Mouse (Mus musculus): ENCODE data around the gene Smim26. TPM values are rescaled to one million over a fixed set of nuclear protein-coding genes. Genes with fewer than 3 reads are reported as not detected.

The Smim26 gene
- total and polyA plus RNA-seq, 2 experiments from 2014 or later: 19.1 to 72.2 TPM

DNA sequence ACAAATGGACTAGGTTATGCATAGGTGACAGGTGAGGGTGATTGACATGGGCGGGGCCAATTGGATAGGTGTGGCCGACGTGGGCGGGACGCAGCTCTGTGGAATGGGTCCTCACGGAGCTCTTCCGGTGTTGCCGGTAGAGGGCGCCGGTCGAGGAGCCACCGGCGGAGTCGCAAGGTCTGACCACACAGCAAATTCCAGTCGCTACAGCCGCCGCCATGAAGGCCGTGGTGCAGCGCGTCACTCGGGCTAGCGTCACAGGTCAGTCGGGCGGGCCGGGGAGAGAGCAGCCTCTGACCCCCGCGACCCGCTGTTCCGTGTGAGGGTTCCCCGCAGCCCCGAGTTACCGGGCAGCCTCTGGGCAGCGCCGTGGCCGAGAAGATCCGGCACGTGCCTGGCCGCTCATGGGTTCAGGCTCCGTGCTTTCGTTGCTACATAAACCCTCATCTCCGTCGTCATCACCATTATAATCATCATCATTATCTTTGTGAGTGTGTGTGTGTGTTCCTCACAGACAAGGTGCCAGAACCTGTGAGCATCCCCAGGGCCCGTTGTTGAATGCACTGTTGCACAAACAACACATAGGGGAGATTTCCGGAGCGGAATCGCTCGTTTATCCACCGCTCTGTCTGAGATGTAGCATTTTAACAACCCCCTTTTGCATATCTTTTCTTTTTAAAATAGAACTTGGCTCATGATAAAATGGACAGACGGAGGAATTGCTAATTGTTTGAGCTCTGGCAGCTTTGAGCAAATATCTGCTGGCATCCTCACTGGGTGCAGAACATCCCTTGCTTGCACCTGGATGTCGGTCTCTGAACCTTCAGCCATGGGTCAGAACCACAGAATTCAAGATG, 6.2 kb downstream of the Smim26 start, which contains the start of gene Dtd1:
Gene Dtd1 (plus strand): TSS at position 67 of the 857 bp plus-strand sequence.
- Histone ChIP-seq H3K9ac (replicated peaks; ENCODE audit: low read length, poor library complexity, severe bottlenecking) (peak within 1 kb of the TSS; percentile 79), H3K4me2 (ENCODE audit: low read depth, low read length, poor library complexity, severe bottlenecking) (peak within 1 kb of the TSS; percentile 53), H3K9me3 (ENCODE audit: low read length) (no peaks in the 10 kb centered on the region), H3K4me3 (ENCODE audit: low read depth, low read length) (peak within 1 kb of the TSS; percentile 51), H3K36me3 (ENCODE audit: insufficient read depth, low read length) (no peaks in the 10 kb centered on the region; the same call in 1 of the 2 replicates), H3K27me3 (ENCODE audit: insufficient read depth, low read length) (no peaks in the 10 kb centered on the region), H3K27ac (ENCODE audit: low read depth, low read length) (peak within 1 kb of the TSS; percentile 77), H3K4me1 (ENCODE audit: insufficient read depth, low read length) (no peaks in the 10 kb centered on the region)
- TF ChIP-seq CTCF (IDR thresholded peaks at IDR 0.05): peak; percentile 88
- 2% methylated on average over 50 of the region's 50 CpGs for WGBS
- ATAC-seq (ENCODE audit: low FRiP score) (peak; percentile 90), DNase-seq (ENCODE audit: low spot score) (peak; percentile 88)

DNA sequence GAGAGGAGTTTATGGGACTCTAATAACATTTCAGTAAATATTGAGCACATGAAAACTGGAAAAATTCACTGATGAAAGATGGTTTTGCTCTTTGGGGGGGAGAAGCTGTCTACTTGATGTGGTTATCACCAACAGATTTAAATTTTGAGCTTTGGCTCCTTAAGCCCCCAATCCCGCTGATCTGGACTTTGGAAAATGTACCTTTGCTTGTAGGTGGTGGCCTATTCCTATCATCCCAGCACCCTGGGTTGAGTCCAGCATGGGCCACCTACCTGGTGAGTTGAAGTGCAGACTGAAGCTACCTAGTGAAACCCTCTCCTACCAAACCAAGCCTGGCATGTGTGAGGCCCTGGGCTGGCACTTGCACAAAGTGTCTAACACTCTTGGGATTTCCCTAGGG, 7.7 kb downstream of the Smim26 start:
- Histone ChIP-seq H3K4me3 (ENCODE audit: low read depth, low read length) (no peak overlapping the region), H3K9me3 (ENCODE audit: low read length) (no peaks in the 10 kb centered on the region), H3K27me3 (ENCODE audit: insufficient read depth, low read length) (no peaks in the 10 kb centered on the region), H3K36me3 (ENCODE audit: insufficient read depth, low read length) (peaks cover 3% of the 10 kb centered on the region; the same call in 1 of the 2 replicates), H3K27ac (ENCODE audit: low read depth, low read length) (no peak overlapping the region), H3K4me1 (ENCODE audit: insufficient read depth, low read length) (no peaks in the 10 kb centered on the region), H3K9ac (replicated peaks; ENCODE audit: low read length, poor library complexity, severe bottlenecking) (no peak overlapping the region), H3K4me2 (ENCODE audit: low read depth, low read length, poor library complexity, severe bottlenecking) (no peak overlapping the region)
- no peak for DNase-seq (ENCODE audit: low spot score)
- WGBS: 96% methylated on average over 1 of the region's 1 CpGs
- ATAC-seq (ENCODE audit: low FRiP score): no peak
- no peak for TF ChIP-seq CTCF (IDR thresholded peaks at IDR 0.05)

DNA sequence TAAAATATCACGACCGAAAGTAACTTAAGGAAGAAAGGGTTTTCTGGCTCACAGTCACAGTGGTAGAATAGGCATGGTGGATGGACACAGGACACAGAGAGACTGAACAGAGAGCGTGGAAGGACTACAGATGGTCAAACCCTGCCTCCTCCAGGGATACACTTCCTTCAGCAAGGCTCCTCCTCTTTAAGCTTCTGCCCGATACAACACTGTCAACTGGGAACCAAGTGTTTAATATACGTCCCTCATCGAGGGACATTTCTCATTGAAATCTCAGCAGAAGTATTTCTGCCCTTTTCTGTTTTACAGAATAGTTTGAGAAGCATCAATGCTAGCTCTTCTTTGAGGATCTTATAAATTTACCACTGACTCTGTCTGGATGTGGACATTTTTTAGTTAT, 20.1 kb downstream of the Smim26 start:
- DNase-seq (ENCODE audit: low spot score): no peak
- no peak for ATAC-seq (ENCODE audit: low FRiP score)
- H3K4me2 ChIP-seq (ENCODE audit: low read depth, low read length, poor library complexity, severe bottlenecking): no peak overlapping the region
- H3K27ac ChIP-seq (ENCODE audit: low read depth, low read length): no peak overlapping the region
- no peaks in the 10 kb centered on the region for H3K27me3 ChIP-seq (ENCODE audit: insufficient read depth, low read length)
- WGBS: 96% methylated on average over 6 of the region's 6 CpGs
- H3K4me3 ChIP-seq (ENCODE audit: low read depth, low read length): no peak overlapping the region
- no peak overlapping the region for H3K9ac ChIP-seq (replicated peaks; ENCODE audit: low read length, poor library complexity, severe bottlenecking)
- TF ChIP-seq CTCF (IDR thresholded peaks at IDR 0.05): no peak
- no peaks in the 10 kb centered on the region for H3K9me3 ChIP-seq (ENCODE audit: low read length)
- H3K36me3 ChIP-seq (ENCODE audit: insufficient read depth, low read length): 0 out of 2 replicates have a peak, but pooled peaks cover under 1% of the 10 kb centered on the region
- H3K4me1 ChIP-seq (ENCODE audit: insufficient read depth, low read length): no peaks in the 10 kb centered on the region

DNA sequence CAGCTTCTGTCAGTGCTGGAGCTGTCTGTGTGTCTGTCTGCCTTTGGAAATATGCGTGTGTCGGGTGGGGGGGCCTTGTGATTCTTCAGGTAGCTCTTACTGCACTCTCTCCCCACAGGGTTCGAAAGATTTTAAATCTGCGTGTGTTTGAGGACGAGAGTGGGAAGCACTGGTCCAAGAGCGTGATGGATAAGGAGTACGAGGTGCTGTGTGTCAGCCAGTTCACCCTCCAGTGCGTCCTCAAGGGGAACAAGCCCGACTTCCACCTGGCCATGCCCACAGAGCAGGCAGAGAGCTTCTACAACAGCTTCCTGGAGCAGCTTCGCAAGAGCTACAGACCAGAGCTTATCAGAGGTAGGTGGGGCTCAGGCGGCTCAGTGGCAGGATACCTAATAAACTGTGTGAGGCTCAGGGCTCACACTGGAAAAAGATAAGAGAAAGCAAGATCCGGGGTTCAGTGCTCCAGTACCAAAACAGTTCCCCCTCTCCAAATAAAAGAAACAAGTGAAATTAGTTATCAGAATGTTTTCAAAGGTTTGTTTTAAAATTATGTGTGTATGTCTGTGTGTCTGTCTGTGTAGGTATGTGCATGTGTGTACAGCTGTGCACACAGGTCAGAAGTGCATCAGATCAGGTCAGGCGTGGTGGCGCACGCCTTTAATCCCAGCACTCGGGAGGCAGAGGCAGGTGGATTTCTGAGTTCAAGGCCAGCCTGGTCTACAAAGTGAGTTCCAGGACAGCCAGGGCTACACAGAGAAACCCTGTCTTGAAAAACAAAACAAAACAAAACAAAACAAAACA, 23.4 kb downstream of the Smim26 start:
- H3K4me1 ChIP-seq (ENCODE audit: insufficient read depth, low read length): no peaks in the 10 kb centered on the region
- no peaks in the 10 kb centered on the region for H3K9me3 ChIP-seq (ENCODE audit: low read length)
- no peak for ATAC-seq (ENCODE audit: low FRiP score)
- H3K4me3 ChIP-seq (ENCODE audit: low read depth, low read length): no peak overlapping the region
- H3K27me3 ChIP-seq (ENCODE audit: insufficient read depth, low read length): no peaks in the 10 kb centered on the region
- WGBS: 93% methylated on average over 16 of the region's 16 CpGs
- H3K27ac ChIP-seq (ENCODE audit: low read depth, low read length): no peak overlapping the region
- no peak overlapping the region for H3K9ac ChIP-seq (replicated peaks; ENCODE audit: low read length, poor library complexity, severe bottlenecking)
- no peak for TF ChIP-seq CTCF (IDR thresholded peaks at IDR 0.05)
- H3K36me3 ChIP-seq (ENCODE audit: insufficient read depth, low read length): 0 out of 2 replicates have a peak, but pooled peaks cover 5% of the 10 kb centered on the region
- no peak for DNase-seq (ENCODE audit: low spot score)
- no peak overlapping the region for H3K4me2 ChIP-seq (ENCODE audit: low read depth, low read length, poor library complexity, severe bottlenecking)

DNA sequence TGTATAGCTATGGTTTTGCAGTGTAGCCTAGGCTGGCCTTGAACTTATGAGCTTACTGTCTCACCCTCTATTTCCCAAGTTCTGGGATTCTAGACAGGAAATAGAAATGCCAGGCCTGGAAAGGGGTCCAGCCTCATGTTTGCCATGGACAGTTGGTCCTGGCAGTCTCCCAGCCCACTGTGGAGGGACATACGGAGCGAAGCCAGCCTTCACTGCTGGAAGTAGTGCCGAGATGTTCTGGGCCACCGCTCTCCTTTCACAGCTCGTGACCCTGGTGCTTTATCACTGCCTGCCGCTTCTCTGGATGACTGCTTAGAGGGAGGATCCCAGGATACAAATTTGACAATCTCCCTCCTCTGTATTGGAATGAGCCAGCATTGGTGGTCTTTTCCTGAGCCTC, 27.6 kb downstream of the Smim26 start:
- H3K27ac ChIP-seq (ENCODE audit: low read depth, low read length): no peak overlapping the region
- no peak overlapping the region for H3K9ac ChIP-seq (replicated peaks; ENCODE audit: low read length, poor library complexity, severe bottlenecking)
- no peaks in the 10 kb centered on the region for H3K9me3 ChIP-seq (ENCODE audit: low read length)
- ATAC-seq (ENCODE audit: low FRiP score): no peak
- DNase-seq (ENCODE audit: low spot score): no peak
- 0 out of 2 replicates have a peak, but pooled peaks cover 5% of the 10 kb centered on the region for H3K36me3 ChIP-seq (ENCODE audit: insufficient read depth, low read length)
- no peak for TF ChIP-seq CTCF (IDR thresholded peaks at IDR 0.05)
- H3K4me3 ChIP-seq (ENCODE audit: low read depth, low read length): no peak overlapping the region
- H3K4me1 ChIP-seq (ENCODE audit: insufficient read depth, low read length): no peaks in the 10 kb centered on the region
- H3K4me2 ChIP-seq (ENCODE audit: low read depth, low read length, poor library complexity, severe bottlenecking): no peak overlapping the region
- WGBS: 37% methylated on average over 6 of the region's 6 CpGs
- no peaks in the 10 kb centered on the region for H3K27me3 ChIP-seq (ENCODE audit: insufficient read depth, low read length)
